Mouse (Mus musculus) testis, adult 2 months (tissue): ENCODE measurements around the gene Padi2. TPM values are rescaled to one million over a fixed set of nuclear protein-coding genes. Genes with fewer than 3 reads are reported as not detected.

Experiments used
- H3K27ac ChIP-seq: fragments of 200-500 bp; 2 replicates; pipeline ENCODE4 v1.5.1; 2012; ENCODE audit warnings: low read depth, low read length; ENCODE audit not compliant: control insufficient read depth, insufficient read depth
- H3K27me3 ChIP-seq: fragments of 200-500 bp; 2 replicates; pipeline ENCODE4 v1.6.1; 2012; ENCODE audit warnings: mild to moderate bottlenecking, low read length, moderate library complexity; ENCODE audit not compliant: control insufficient read depth, insufficient read depth
- H3K36me3 ChIP-seq: fragments of 200-500 bp; 2 replicates; pipeline ENCODE4 v1.6.1; 2012; ENCODE audit warnings: mild to moderate bottlenecking, low read length; ENCODE audit not compliant: control insufficient read depth, insufficient read depth
- H3K4me1 ChIP-seq: fragments of 200-500 bp; 2 replicates; pipeline ENCODE4 v1.6.1; 2012; ENCODE audit warnings: low read length; ENCODE audit not compliant: control insufficient read depth, insufficient read depth
- H3K4me3 ChIP-seq: fragments of 200-500 bp; 2 replicates; pipeline ENCODE4 v1.5.1; 2012; ENCODE audit warnings: low read depth, mild to moderate bottlenecking, low read length, moderate library complexity, mixed read lengths; ENCODE audit not compliant: control insufficient read depth
- CTCF ChIP-seq: fragments of 200-500 bp; IDR thresholded peaks from 2 replicates; pipeline ENCODE4 v1.5.1; 2012; ENCODE audit warnings: low read depth, mild to moderate bottlenecking, inconsistent platforms, low read length, moderate library complexity; ENCODE audit not compliant: control insufficient read depth, insufficient read depth, insufficient replicate concordance
- POLR2A ChIP-seq: fragments of 200-500 bp; IDR thresholded peaks from 2 replicates; pipeline ENCODE4 v1.6.1; 2012; ENCODE audit warnings: low read depth, mild to moderate bottlenecking, inconsistent platforms, low read length, moderate library complexity; ENCODE audit not compliant: control insufficient read depth
- polyA plus RNA-seq: library from polyadenylated mRNA; depleted of rRNA; stranded (reverse); fragments of >200 nt; gene quantifications from 2 replicates; pipeline ENCODE4 v1.2.3, GENCODE M21; 2012

Gene Padi2
- polyA plus RNA-seq, 1 experiment, result 1.9 TPM

GRCm38 (mm10) chr4:140881771-140882170, 24.4 kb upstream of the Padi2 start:
- TF ChIP-seq CTCF (no peak), POLR2A (no peak)
- H3K27ac ChIP-seq, result no peak overlapping the region
- H3K4me3 ChIP-seq, result no peak overlapping the region
- H3K27me3 ChIP-seq, result no peaks in the 10 kb centered on the region
- no peaks in the 10 kb centered on the region; the same call in 1 of the 2 replicates for H3K4me1 ChIP-seq
- no peaks in the 10 kb centered on the region for H3K36me3 ChIP-seq

DNA sequence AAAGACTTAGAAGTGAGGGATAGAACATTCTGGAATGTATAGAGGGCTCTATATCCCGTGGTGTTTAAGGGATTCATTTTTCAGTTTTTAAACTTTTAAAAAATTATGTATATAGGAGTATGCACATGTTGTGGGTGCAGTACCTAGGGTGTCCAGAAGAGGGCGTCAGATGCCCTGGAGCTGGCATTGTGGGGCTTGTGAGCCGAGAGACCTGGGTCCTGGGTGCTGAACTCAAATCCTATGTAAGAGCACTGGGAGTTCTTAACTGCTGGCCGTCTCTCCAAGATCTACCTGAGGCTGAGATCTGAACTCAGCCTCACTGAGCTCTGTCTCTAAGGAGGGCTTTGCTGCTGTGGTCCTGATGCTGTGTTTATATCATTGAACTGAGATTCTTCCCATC, 23.8 kb upstream of the Padi2 start:
- Histone ChIP-seq H3K4me3 (no peak overlapping the region), H3K27ac (no peak overlapping the region), H3K4me1 (no peaks in the 10 kb centered on the region; the same call in 1 of the 2 replicates), H3K27me3 (no peaks in the 10 kb centered on the region), H3K36me3 (no peaks in the 10 kb centered on the region)
- peak; percentile 79 for TF ChIP-seq CTCF
- no peak for TF ChIP-seq POLR2A

DNA sequence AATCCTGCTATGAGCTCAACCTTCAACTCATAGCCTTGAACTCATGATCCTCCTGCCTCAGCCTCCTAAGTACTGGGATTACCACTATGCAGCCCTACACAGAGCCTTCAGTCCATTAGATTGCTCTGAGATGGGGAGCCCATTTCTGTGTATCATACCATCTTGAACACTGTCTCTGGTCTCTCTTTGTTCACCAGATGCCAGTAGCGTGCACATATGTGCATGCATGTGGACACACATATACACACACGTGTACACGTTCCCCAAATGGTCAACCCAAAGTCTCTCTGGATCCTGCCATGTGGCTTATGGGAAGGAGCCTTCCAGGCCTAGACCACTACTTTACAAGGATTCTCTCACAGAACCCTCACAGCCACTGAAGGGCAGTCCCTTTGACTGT, 23.2 kb upstream of the Padi2 start:
- Histone ChIP-seq H3K4me1 (no peaks in the 10 kb centered on the region; the same call in 1 of the 2 replicates), H3K27ac (no peak overlapping the region), H3K4me3 (no peak overlapping the region), H3K27me3 (no peaks in the 10 kb centered on the region), H3K36me3 (no peaks in the 10 kb centered on the region)
- TF ChIP-seq CTCF (no peak), POLR2A (no peak)

GRCm38 (mm10) chr4:140883852-140884251, 22.3 kb upstream of the Padi2 start:
- H3K27me3 ChIP-seq, result no peaks in the 10 kb centered on the region
- TF ChIP-seq CTCF (no peak), POLR2A (no peak)
- H3K4me3 ChIP-seq, result no peak overlapping the region
- no peak overlapping the region for H3K27ac ChIP-seq
- no peaks in the 10 kb centered on the region for H3K36me3 ChIP-seq
- no peaks in the 10 kb centered on the region; the same call in 1 of the 2 replicates for H3K4me1 ChIP-seq

GRCm38 (mm10) chr4:140891525-140892162, 14.5 kb upstream of the Padi2 start:
- H3K27me3 ChIP-seq, result no peaks in the 10 kb centered on the region

DNA sequence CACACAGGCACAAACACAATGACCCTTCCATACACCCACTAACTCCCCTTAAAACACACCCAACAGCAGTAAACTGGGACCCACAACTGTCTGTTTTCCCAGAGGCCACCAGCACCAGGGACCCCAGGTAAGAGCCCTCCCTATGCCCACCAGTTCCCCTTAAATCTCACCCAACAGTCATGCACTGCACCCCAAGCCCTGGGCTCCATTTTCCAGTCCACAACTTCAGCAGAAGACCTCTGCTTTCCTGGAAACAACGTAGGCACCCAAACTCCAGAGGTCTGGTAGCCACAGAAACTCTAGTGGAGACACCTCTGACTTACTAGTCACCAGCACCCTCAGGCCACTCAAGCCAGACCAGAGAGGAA, 14.0 kb upstream of the Padi2 start:
- Histone ChIP-seq H3K4me3 (no peak overlapping the region), H3K27ac (no peak overlapping the region), H3K4me1 (no peaks in the 10 kb centered on the region), H3K27me3 (no peaks in the 10 kb centered on the region), H3K36me3 (no peaks in the 10 kb centered on the region)
- TF ChIP-seq CTCF (no peak), POLR2A (no peak)

More at GRCm38 (mm10) chr4:140891525-140892162, 14.5 kb upstream of the Padi2 start:
- no peak for TF ChIP-seq POLR2A
- no peak for TF ChIP-seq CTCF
- Histone ChIP-seq H3K36me3 (no peaks in the 10 kb centered on the region), H3K4me1 (no peaks in the 10 kb centered on the region), H3K4me3 (no peak overlapping the region), H3K27ac (no peak overlapping the region)

DNA sequence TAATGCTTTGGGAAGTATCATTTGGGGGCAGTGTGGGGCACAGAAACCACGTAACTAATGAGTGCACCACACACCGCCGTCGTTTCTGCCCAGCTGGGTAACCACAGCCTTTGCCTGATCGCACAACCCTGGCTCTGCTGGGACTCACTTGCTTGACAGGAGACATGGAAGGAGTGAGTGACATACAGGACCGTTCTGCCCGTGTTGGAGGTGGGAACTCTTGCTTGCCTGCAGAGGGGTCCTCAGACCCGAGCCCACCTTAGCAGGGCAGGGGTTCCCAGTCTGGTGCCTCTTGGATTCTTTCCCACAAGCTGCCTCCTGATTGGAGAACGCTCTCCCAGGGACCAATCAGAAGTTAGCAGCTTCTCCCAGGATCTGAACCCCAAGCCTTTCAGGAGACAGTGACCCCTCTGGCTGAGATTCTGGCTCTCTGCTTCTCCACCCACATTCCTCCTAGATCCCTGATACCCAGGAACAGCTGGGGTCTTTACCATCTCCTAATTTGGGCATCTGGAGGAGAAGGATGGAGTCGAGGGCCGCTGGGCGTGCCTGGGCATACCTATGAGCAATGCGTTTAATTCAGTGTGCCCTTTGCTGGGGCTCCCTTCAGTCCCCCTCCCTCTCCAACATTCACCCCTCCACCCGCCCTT, 1.2 kb upstream of the Padi2 start:
- H3K4me3 ChIP-seq, result no peak overlapping the region
- TF ChIP-seq CTCF, result no peak
- no peak for TF ChIP-seq POLR2A
- no peaks in the 10 kb centered on the region for H3K36me3 ChIP-seq
- H3K27me3 ChIP-seq, result no peaks in the 10 kb centered on the region; the same call in 1 of the 2 replicates
- H3K4me1 ChIP-seq, result peaks cover 11% of the 10 kb centered on the region
- no peak overlapping the region for H3K27ac ChIP-seq
